Mouse (Mus musculus): ENCODE data around the gene Arhgef38. TPM values are rescaled to one million over a fixed set of nuclear protein-coding genes. Genes with fewer than 3 reads are reported as not detected.

Arhgef38 gene
- not detected for total RNA-seq (2023)

GRCm38 (mm10) chr3:133234821-133235295 lies at the start of gene Arhgef38:
Gene Arhgef38, minus strand, starts transcription at chr3:133234949.

DNA sequence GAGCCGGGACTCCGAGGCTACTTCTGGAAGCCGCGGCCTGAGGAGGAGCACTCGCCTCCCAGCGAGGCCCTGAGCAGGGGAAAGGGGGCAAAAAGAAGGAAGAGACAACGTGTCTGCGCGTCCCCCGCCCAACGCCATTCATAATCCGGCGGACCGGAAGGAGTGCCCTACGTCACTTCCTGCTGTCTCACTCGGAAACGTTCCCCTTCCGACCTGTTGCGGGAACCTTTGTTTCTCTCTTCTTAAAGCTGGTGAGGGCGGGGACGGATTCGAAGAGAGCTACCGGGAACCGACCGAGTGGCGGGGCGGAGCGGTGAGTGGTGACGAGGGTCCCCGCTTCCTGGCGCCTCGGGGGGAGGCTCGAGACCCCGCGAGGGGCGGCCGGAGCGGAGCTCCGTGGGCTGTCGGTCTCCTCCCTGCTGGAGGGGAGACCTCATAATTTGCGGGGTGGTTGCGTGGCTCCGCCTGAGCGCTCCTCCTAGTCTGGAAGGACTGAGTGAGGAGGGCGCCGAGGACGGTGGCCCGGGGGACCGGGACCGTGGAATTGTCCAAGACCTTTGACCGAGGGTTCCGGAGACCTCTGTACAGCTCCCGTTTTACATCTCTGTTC lies 143.0 kb downstream of the Arhgef38 start, which contains the start of the genes Ints12 and Gstcd:
Gene Ints12, plus strand, starts transcription at position 177 of the 610 bp plus-strand sequence.
Gene Gstcd, minus strand, starts transcription at position 370 of the 610 bp plus-strand sequence.

Other genes with a start within 250 kb of the Arhgef38 start
- 10 to 100 TPM; 27.8 to 30.2 TPM for gene Ints12, start 143.1 kb downstream of the Arhgef38 start, total RNA-seq (2023)
- 1 to 10 TPM; 6.9 to 7.8 TPM for gene Gstcd, start 142.9 kb downstream of the Arhgef38 start, total RNA-seq (2023)
- gene Ppa2, start 75.2 kb upstream of the Arhgef38 start, total RNA-seq (2023) = 10 to 100 TPM; 15.7 to 18.0 TPM